Mouse (Mus musculus): ENCODE measurements at regions not wholly inside any gene's neighbourhood (a gene's known extent, or its start where the extent isn't known, plus 50 kb on each side); places are given as distances from the start of the nearest gene placed in this dataset.

- 84% methylated on average over 8 of the region's 8 CpGs for WGBS
- H3K4me3 ChIP-seq (replicated peaks; ENCODE audit: control insufficient read depth, low read depth, low read length): no peak overlapping the region
- TF ChIP-seq POLR2A (IDR thresholded peaks at IDR 0.05; ENCODE audit: borderline replicate concordance, control insufficient read depth, low read depth, low read length) (no peak), CTCF (IDR thresholded peaks at IDR 0.05; ENCODE audit: control insufficient read depth, insufficient read depth, low read length) (no peak)
- H3K4me1 ChIP-seq (ENCODE audit: control insufficient read depth, insufficient read depth, low read length): no peaks in the 10 kb centered on the region; the same call in 1 of the 2 replicates
- no peak overlapping the region for H3K27ac ChIP-seq (ENCODE audit: control insufficient read depth, insufficient read depth, low read depth, low read length, poor library complexity)
Measured at GRCm38 (mm10) chr6:91573487-91573886, 57.8 kb downstream of the Lsm3 start.

GRCm38 (mm10) chr6:91574414-91574813 is 58.7 kb downstream of the Lsm3 start:
- Histone ChIP-seq H3K4me3 (replicated peaks; ENCODE audit: control insufficient read depth, low read depth, low read length) (no peak overlapping the region), H3K4me1 (ENCODE audit: control insufficient read depth, insufficient read depth, low read length) (no peaks in the 10 kb centered on the region; the same call in 1 of the 2 replicates), H3K27ac (ENCODE audit: control insufficient read depth, insufficient read depth, low read depth, low read length, poor library complexity) (no peak overlapping the region)
- TF ChIP-seq POLR2A (IDR thresholded peaks at IDR 0.05; ENCODE audit: borderline replicate concordance, control insufficient read depth, low read depth, low read length) (no peak), CTCF (IDR thresholded peaks at IDR 0.05; ENCODE audit: control insufficient read depth, insufficient read depth, low read length) (no peak)
- WGBS: 88% methylated on average over 10 of the region's 10 CpGs

- Histone ChIP-seq H3K4me1 (ENCODE audit: control insufficient read depth, insufficient read depth, low read length) (no peaks in the 10 kb centered on the region; the same call in 1 of the 2 replicates), H3K27ac (ENCODE audit: control insufficient read depth, insufficient read depth, low read depth, low read length, poor library complexity) (no peak overlapping the region), H3K4me3 (replicated peaks; ENCODE audit: control insufficient read depth, low read depth, low read length) (no peak overlapping the region)
- 62% methylated on average over 4 of the region's 4 CpGs for WGBS
- TF ChIP-seq CTCF (IDR thresholded peaks at IDR 0.05; ENCODE audit: control insufficient read depth, insufficient read depth, low read length): peak; percentile 89
- no peak for TF ChIP-seq POLR2A (IDR thresholded peaks at IDR 0.05; ENCODE audit: borderline replicate concordance, control insufficient read depth, low read depth, low read length)
Measured at GRCm38 (mm10) chr6:91575662-91576364, 60.1 kb downstream of the Lsm3 start.

GRCm38 (mm10) chr6:91576906-91577305 is 61.2 kb downstream of the Lsm3 start:
- TF ChIP-seq CTCF (IDR thresholded peaks at IDR 0.05; ENCODE audit: control insufficient read depth, insufficient read depth, low read length) (no peak), POLR2A (IDR thresholded peaks at IDR 0.05; ENCODE audit: borderline replicate concordance, control insufficient read depth, low read depth, low read length) (no peak)
- no peak overlapping the region for H3K4me3 ChIP-seq (replicated peaks; ENCODE audit: control insufficient read depth, low read depth, low read length)
- no peaks in the 10 kb centered on the region; the same call in 1 of the 2 replicates for H3K4me1 ChIP-seq (ENCODE audit: control insufficient read depth, insufficient read depth, low read length)
- no peak overlapping the region for H3K27ac ChIP-seq (ENCODE audit: control insufficient read depth, insufficient read depth, low read depth, low read length, poor library complexity)
- WGBS: 77% methylated on average over 15 of the region's 15 CpGs

GRCm38 (mm10) chr6:91579666-91580065 is 63.9 kb downstream of the Lsm3 start:
- Histone ChIP-seq H3K4me3 (replicated peaks; ENCODE audit: control insufficient read depth, low read depth, low read length) (no peak overlapping the region), H3K4me1 (ENCODE audit: control insufficient read depth, insufficient read depth, low read length) (no peaks in the 10 kb centered on the region; the same call in 1 of the 2 replicates), H3K27ac (ENCODE audit: control insufficient read depth, insufficient read depth, low read depth, low read length, poor library complexity) (no peak overlapping the region)
- TF ChIP-seq CTCF (IDR thresholded peaks at IDR 0.05; ENCODE audit: control insufficient read depth, insufficient read depth, low read length): no peak
- no peak for TF ChIP-seq POLR2A (IDR thresholded peaks at IDR 0.05; ENCODE audit: borderline replicate concordance, control insufficient read depth, low read depth, low read length)
- WGBS: 84% methylated on average over 10 of the region's 10 CpGs

GRCm38 (mm10) chr6:91580607-91581006 is 64.9 kb downstream of the Lsm3 start:
- 86% methylated on average over 6 of the region's 6 CpGs for WGBS
- no peak for TF ChIP-seq CTCF (IDR thresholded peaks at IDR 0.05; ENCODE audit: control insufficient read depth, insufficient read depth, low read length)
- no peak for TF ChIP-seq POLR2A (IDR thresholded peaks at IDR 0.05; ENCODE audit: borderline replicate concordance, control insufficient read depth, low read depth, low read length)

GRCm38 (mm10) chr6:91582338-91582737 is 66.6 kb downstream of the Lsm3 start:
- 50% methylated on average over 5 of the region's 5 CpGs for WGBS
- H3K4me1 ChIP-seq (ENCODE audit: control insufficient read depth, insufficient read depth, low read length): no peaks in the 10 kb centered on the region; the same call in 1 of the 2 replicates
- TF ChIP-seq POLR2A (IDR thresholded peaks at IDR 0.05; ENCODE audit: borderline replicate concordance, control insufficient read depth, low read depth, low read length) (no peak), CTCF (IDR thresholded peaks at IDR 0.05; ENCODE audit: control insufficient read depth, insufficient read depth, low read length) (no peak)

More at GRCm38 (mm10) chr6:91580607-91581006, 64.9 kb downstream of the Lsm3 start:
- H3K4me3 ChIP-seq (replicated peaks; ENCODE audit: control insufficient read depth, low read depth, low read length): no peak overlapping the region
- H3K27ac ChIP-seq (ENCODE audit: control insufficient read depth, insufficient read depth, low read depth, low read length, poor library complexity): no peak overlapping the region
- no peaks in the 10 kb centered on the region; the same call in 1 of the 2 replicates for H3K4me1 ChIP-seq (ENCODE audit: control insufficient read depth, insufficient read depth, low read length)

GRCm38 (mm10) chr6:91583346-91583745 is 67.6 kb downstream of the Lsm3 start:
- no peak overlapping the region for H3K4me3 ChIP-seq (replicated peaks; ENCODE audit: control insufficient read depth, low read depth, low read length)
- no peak overlapping the region for H3K27ac ChIP-seq (ENCODE audit: control insufficient read depth, insufficient read depth, low read depth, low read length, poor library complexity)
- no peaks in the 10 kb centered on the region; the same call in 1 of the 2 replicates for H3K4me1 ChIP-seq (ENCODE audit: control insufficient read depth, insufficient read depth, low read length)
- WGBS: 79% methylated on average over 5 of the region's 5 CpGs
- no peak for TF ChIP-seq POLR2A (IDR thresholded peaks at IDR 0.05; ENCODE audit: borderline replicate concordance, control insufficient read depth, low read depth, low read length)
- no peak for TF ChIP-seq CTCF (IDR thresholded peaks at IDR 0.05; ENCODE audit: control insufficient read depth, insufficient read depth, low read length)

More at GRCm38 (mm10) chr6:91582338-91582737, 66.6 kb downstream of the Lsm3 start:
- no peak overlapping the region for H3K27ac ChIP-seq (ENCODE audit: control insufficient read depth, insufficient read depth, low read depth, low read length, poor library complexity)
- H3K4me3 ChIP-seq (replicated peaks; ENCODE audit: control insufficient read depth, low read depth, low read length): no peak overlapping the region

Data from bone marrow, adult 2 months (tissue).